Mouse (Mus musculus) heart, embryonic 15.5 days (tissue): ENCODE measurements at regions not wholly inside any gene's neighbourhood (a gene's known extent, or its start where the extent isn't known, plus 50 kb on each side); places are given as distances from the start of the nearest gene placed in this dataset.

Experiments
- ATAC-seq: fragments of 200-750 bp; cut with Nextera tagmentation; replicated peaks from 2 replicates; pipeline ENCODE4 v1.8.0; 2017; ENCODE audit warnings: low read depth, moderate TSS enrichment; ENCODE audit not compliant: insufficient number of reproducible peaks, insufficient read depth, low FRiP score
- H3K27ac ChIP-seq: fragments of 300-500 bp; sonication (generic); 2 replicates; pipeline ENCODE4 v1.5.1; 2015; ENCODE audit warnings: mild to moderate bottlenecking, inconsistent platforms
- H3K27me3 ChIP-seq: fragments of 300-500 bp; sonication (generic); 2 replicates; pipeline ENCODE4 v1.6.1; 2015; ENCODE audit warnings: inconsistent platforms
- H3K36me3 ChIP-seq: fragments of 300-500 bp; sonication (generic); 2 replicates; pipeline ENCODE4 v1.6.1; 2015; ENCODE audit warnings: mild to moderate bottlenecking, inconsistent platforms
- H3K4me1 ChIP-seq: fragments of 300-500 bp; sonication (generic); replicated peaks from 2 replicates; pipeline ENCODE4 v1.6.1; 2015; ENCODE audit warnings: inconsistent platforms
- H3K4me2 ChIP-seq: fragments of 300-500 bp; sonication (generic); 2 replicates; pipeline ENCODE4 v1.6.1; 2015; ENCODE audit warnings: inconsistent platforms, mild to moderate bottlenecking, moderate library complexity
- H3K4me3 ChIP-seq: fragments of 300-500 bp; sonication (generic); 2 replicates; pipeline ENCODE4 v1.5.1; 2015; ENCODE audit warnings: mild to moderate bottlenecking, inconsistent platforms
- H3K9ac ChIP-seq: fragments of 300-500 bp; sonication (generic); 2 replicates; pipeline ENCODE4 v1.6.1; 2015; ENCODE audit warnings: mild to moderate bottlenecking, inconsistent platforms
- H3K9me3 ChIP-seq: fragments of 300-500 bp; sonication (generic); replicated peaks from 2 replicates; pipeline ENCODE4 v1.6.1; 2016; ENCODE audit warnings: inconsistent platforms
- WGBS: fragments of 180-500 bp; shearing (Covaris S2); methylation state at CpG from one replicate; pipeline ENCODE4 v1.1.7; 2015; ENCODE audit warnings: mixed read lengths; 5-methylcytosine and 5-hydroxymethylcytosine counted together

- H3K27ac ChIP-seq, result no peak overlapping the region
- no peaks in the 10 kb centered on the region for H3K27me3 ChIP-seq
- H3K4me2 ChIP-seq, result no peak overlapping the region
- H3K4me3 ChIP-seq, result no peak overlapping the region
- no peaks in the 10 kb centered on the region for H3K4me1 ChIP-seq
- 82% methylated on average over 6 of the region's 6 CpGs for WGBS
- H3K9me3 ChIP-seq, result no peaks in the 10 kb centered on the region
- no peaks in the 10 kb centered on the region for H3K36me3 ChIP-seq
- ATAC-seq, result no peak
- H3K9ac ChIP-seq, result no peak overlapping the region
These were observed 118.3 kb upstream of the Ift57 start for GRCm38 (mm10) chr16:49580708-49581107.

GRCm38 (mm10) chr16:49606500-49606899 lies 92.5 kb upstream of the Ift57 start:
- no peak overlapping the region for H3K27ac ChIP-seq
- no peak overlapping the region for H3K4me2 ChIP-seq
- no peaks in the 10 kb centered on the region for H3K4me1 ChIP-seq
- peaks cover 1% of the 10 kb centered on the region; the same call in 1 of the 2 replicates for H3K9me3 ChIP-seq
- ATAC-seq, result no peak
- H3K9ac ChIP-seq, result no peak overlapping the region
- WGBS, result 83% methylated on average over 2 of the region's 2 CpGs
- no peaks in the 10 kb centered on the region for H3K36me3 ChIP-seq
- no peaks in the 10 kb centered on the region for H3K27me3 ChIP-seq
- no peak overlapping the region for H3K4me3 ChIP-seq

DNA sequence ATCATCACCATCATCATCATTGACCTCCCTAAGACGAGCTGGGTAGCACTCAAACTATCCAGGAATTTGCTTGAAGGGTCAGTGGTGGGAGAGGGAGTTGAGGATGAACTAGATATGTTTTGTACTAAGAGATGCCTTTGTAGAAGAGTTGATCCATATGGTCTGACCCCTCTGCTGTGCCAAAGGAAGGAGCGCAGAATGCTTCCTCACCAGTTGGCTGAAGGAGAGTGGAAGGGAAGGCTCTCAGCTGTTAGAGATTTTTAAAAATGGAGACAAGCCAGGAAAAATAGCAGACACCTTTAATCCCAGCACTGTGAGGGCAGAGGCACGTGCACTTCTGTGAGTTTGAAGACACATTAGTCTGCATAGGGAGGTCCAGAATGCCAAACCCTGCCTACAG lies 84.2 kb upstream of the Ift57 start:
- Histone ChIP-seq H3K36me3 (no peaks in the 10 kb centered on the region), H3K4me3 (no peak overlapping the region), H3K9me3 (peaks cover 9% of the 10 kb centered on the region), H3K27ac (no peak overlapping the region), H3K4me2 (no peak overlapping the region), H3K27me3 (no peaks in the 10 kb centered on the region), H3K9ac (no peak overlapping the region), H3K4me1 (peaks cover 4% of the 10 kb centered on the region)
- 65% methylated on average over 3 of the region's 3 CpGs for WGBS
- ATAC-seq, result no peak

DNA sequence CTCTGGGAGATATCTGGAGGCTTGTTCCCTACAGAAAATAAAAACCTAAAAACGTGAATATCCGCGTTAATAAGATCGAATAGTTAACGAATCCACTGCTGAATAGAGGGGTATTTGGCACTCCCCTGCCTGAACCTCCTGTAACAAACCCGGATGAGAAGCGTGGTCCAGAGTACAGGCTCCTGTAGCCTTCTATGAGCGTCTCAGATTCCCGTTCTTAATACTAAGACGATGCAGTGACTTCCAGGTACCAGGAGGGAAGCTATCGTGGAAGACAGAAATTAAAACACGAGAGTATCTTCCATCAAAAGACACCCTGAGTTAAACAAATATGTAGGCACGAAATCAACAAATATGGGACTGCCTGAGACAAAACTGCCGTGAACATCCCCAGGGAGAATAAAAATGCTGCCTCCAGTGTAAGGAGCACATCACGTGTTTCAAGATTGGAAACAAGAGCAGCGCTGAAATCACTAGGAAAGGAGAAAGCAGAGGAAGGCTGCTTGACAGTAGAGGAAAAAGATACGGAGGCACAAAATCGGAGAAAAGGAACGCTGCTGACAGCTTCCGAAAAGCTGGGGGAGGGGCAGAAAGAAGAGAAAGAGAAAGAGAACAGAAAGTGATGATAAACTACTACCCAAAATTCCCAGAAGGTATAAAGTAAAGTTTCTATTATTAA lies 83.6 kb upstream of the Ift57 start:
- ATAC-seq, result no peak
- Histone ChIP-seq H3K4me3 (peak overlapping the region; percentile 16), H3K4me1 (peaks cover 4% of the 10 kb centered on the region), H3K27ac (no peak overlapping the region), H3K27me3 (no peaks in the 10 kb centered on the region), H3K4me2 (peak overlapping the region; percentile 43), H3K36me3 (no peaks in the 10 kb centered on the region), H3K9ac (no peak overlapping the region), H3K9me3 (peaks cover 9% of the 10 kb centered on the region)
- 70% methylated on average over 20 of the region's 20 CpGs for WGBS

- peaks cover 9% of the 10 kb centered on the region for H3K9me3 ChIP-seq
- H3K36me3 ChIP-seq, result no peaks in the 10 kb centered on the region
- peak overlapping the region; percentile 40; the same call in 1 of the 2 replicates for H3K27ac ChIP-seq
- peaks cover 4% of the 10 kb centered on the region for H3K4me1 ChIP-seq
- peak overlapping the region; percentile 43 for H3K4me2 ChIP-seq
- H3K4me3 ChIP-seq, result peak overlapping the region; percentile 16
- H3K9ac ChIP-seq, result no peak overlapping the region
- 41% methylated on average over 13 of the region's 13 CpGs for WGBS
- ATAC-seq, result no peak
- no peaks in the 10 kb centered on the region for H3K27me3 ChIP-seq
These were observed 82.7 kb upstream of the Ift57 start for GRCm38 (mm10) chr16:49616263-49616872.

DNA sequence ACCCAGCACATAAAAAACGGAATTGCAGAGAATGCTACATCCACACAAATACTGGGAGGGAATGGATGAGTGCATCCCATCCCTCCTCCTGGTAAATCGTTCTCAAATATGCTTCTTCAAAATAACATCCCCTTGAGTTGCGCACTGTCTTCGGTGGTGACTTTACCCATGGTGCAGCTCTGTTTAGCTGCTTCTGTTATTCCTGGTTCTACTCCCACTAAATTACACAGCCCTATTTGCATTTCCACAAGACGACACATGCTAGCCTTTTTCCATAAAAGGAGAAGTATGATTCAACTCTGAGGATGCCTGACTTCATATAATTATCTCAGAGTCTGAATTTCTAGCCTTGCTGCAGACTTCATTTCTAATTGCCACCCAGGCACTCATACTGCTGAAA lies 65.5 kb upstream of the Ift57 start:
- 79% methylated on average over 5 of the region's 5 CpGs for WGBS
- Histone ChIP-seq H3K27ac (no peak overlapping the region), H3K9ac (no peak overlapping the region), H3K4me2 (no peak overlapping the region), H3K4me3 (no peak overlapping the region), H3K4me1 (no peaks in the 10 kb centered on the region), H3K9me3 (no peaks in the 10 kb centered on the region), H3K27me3 (no peaks in the 10 kb centered on the region), H3K36me3 (no peaks in the 10 kb centered on the region)
- no peak for ATAC-seq

DNA sequence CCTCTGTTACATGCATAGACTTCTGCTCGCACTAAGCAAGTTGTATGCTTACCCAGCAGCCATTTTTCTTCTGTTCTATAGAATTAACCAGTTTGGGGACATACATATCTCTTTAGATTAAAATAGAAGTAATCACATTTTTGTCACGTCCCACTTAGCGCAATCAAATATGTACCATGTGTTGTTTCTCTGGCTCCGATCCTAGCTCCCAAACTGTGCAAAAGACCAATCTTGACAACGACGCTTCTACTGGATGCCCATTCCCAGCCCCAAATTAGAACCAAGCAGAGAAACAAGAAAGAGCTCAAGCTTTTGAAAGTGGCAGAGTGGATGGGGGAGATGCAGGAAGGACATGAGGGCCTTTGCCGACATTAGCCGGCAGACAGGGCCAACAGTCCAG lies 63.5 kb upstream of the Ift57 start:
- WGBS, result 86% methylated on average over 8 of the region's 8 CpGs

DNA sequence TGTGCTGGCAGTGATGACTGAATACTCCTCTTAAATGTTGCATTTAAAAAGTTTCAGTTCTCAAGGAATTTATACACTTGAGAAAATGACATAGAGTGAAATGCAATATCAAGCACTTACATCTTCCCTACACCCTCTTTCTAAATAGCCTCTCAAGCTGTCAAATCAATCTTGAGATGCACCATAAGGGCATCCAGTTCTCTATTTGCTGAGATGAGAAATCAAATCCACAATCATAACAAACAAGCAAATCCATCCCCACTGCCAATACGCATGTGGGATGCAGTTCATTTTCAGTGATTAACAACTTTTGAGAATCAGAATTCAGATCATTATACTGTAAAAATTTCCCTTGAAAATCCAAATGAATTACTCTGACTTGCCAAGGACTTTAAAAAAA lies 62.6 kb upstream of the Ift57 start:
- H3K27me3 ChIP-seq, result no peaks in the 10 kb centered on the region
- no peak overlapping the region for H3K4me3 ChIP-seq
- H3K4me2 ChIP-seq, result no peak overlapping the region
- ATAC-seq, result no peak
- H3K36me3 ChIP-seq, result no peaks in the 10 kb centered on the region
- H3K27ac ChIP-seq, result no peak overlapping the region
- H3K9ac ChIP-seq, result no peak overlapping the region
- H3K4me1 ChIP-seq, result no peaks in the 10 kb centered on the region
- H3K9me3 ChIP-seq, result no peaks in the 10 kb centered on the region
- WGBS, result 89% methylated on average over 1 of the region's 1 CpGs

More for the DNA sequence above, 63.5 kb upstream of the Ift57 start:
- no peaks in the 10 kb centered on the region for H3K27me3 ChIP-seq
- no peak overlapping the region for H3K4me2 ChIP-seq
- ATAC-seq, result no peak
- H3K9ac ChIP-seq, result no peak overlapping the region
- H3K9me3 ChIP-seq, result no peaks in the 10 kb centered on the region
- H3K36me3 ChIP-seq, result no peaks in the 10 kb centered on the region
- H3K27ac ChIP-seq, result no peak overlapping the region
- H3K4me1 ChIP-seq, result no peaks in the 10 kb centered on the region
- no peak overlapping the region for H3K4me3 ChIP-seq

- no peak for ATAC-seq
- Histone ChIP-seq H3K27me3 (no peaks in the 10 kb centered on the region), H3K36me3 (no peaks in the 10 kb centered on the region), H3K27ac (no peak overlapping the region), H3K9ac (no peak overlapping the region), H3K4me2 (no peak overlapping the region), H3K4me3 (no peak overlapping the region), H3K9me3 (no peaks in the 10 kb centered on the region), H3K4me1 (no peaks in the 10 kb centered on the region)
- 33% methylated on average over 1 of the region's 1 CpGs for WGBS
These were observed 56.3 kb upstream of the Ift57 start for GRCm38 (mm10) chr16:49642696-49643095.

- no peak overlapping the region for H3K4me2 ChIP-seq
These were observed 54.6 kb upstream of the Ift57 start for GRCm38 (mm10) chr16:49644416-49644815.

DNA sequence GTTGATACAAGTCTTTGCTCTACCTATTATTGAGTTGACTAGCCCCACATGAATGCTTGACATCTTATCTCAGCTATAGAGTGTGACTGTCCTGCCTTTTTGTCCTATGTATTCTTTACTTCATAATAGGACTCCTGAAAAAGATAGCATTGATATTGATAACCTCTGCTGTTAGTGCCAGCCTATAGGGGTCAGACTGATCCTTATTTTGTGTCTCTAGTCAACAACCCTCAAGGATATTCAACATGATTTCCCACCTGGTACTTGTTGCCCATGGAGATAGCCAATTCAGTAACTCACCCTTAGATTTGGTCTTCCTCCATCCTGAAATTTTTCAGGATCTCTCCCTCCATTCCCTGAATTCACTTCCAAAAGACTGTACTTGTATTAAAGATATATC lies 52.6 kb upstream of the Ift57 start:
- Histone ChIP-seq H3K27ac (no peak overlapping the region), H3K4me2 (no peak overlapping the region), H3K9me3 (no peaks in the 10 kb centered on the region), H3K36me3 (no peaks in the 10 kb centered on the region), H3K4me1 (no peaks in the 10 kb centered on the region), H3K27me3 (no peaks in the 10 kb centered on the region), H3K4me3 (no peak overlapping the region), H3K9ac (no peak overlapping the region)
- no peak for ATAC-seq

More at GRCm38 (mm10) chr16:49644416-49644815, 54.6 kb upstream of the Ift57 start:
- H3K9ac ChIP-seq, result no peak overlapping the region
- no peak overlapping the region for H3K27ac ChIP-seq
- H3K27me3 ChIP-seq, result no peaks in the 10 kb centered on the region
- no peaks in the 10 kb centered on the region for H3K36me3 ChIP-seq
- WGBS, result 90% methylated on average over 1 of the region's 1 CpGs
- no peak overlapping the region for H3K4me3 ChIP-seq
- H3K4me1 ChIP-seq, result no peaks in the 10 kb centered on the region
- no peak for ATAC-seq
- H3K9me3 ChIP-seq, result no peaks in the 10 kb centered on the region
